Mouse (Mus musculus) hindbrain, embryonic 15.5 days (tissue): ENCODE results near the gene Btn2a2. TPM values are rescaled to one million over a fixed set of nuclear protein-coding genes. Genes with fewer than 3 reads are reported as not detected.

Experiments used
- ATAC-seq: fragments of 200-750 bp; cut with Nextera tagmentation; 2 replicates; pipeline ENCODE4 v1.8.0; 2017; ENCODE audit warnings: low read depth, moderate number of reproducible peaks, moderate TSS enrichment; ENCODE audit not compliant: low FRiP score
- H3K27ac ChIP-seq: fragments of 300-500 bp; sonication (generic); replicated peaks from 2 replicates; pipeline ENCODE4 v1.5.1; 2015; ENCODE audit warnings: mild to moderate bottlenecking, inconsistent platforms
- H3K27me3 ChIP-seq: fragments of 300-500 bp; sonication (generic); 2 replicates; pipeline ENCODE4 v1.6.1; 2015; ENCODE audit warnings: control low read depth, inconsistent platforms
- H3K36me3 ChIP-seq: fragments of 300-500 bp; sonication (generic); 2 replicates; pipeline ENCODE4 v1.6.1; 2015; ENCODE audit warnings: control low read depth, inconsistent platforms
- H3K4me1 ChIP-seq: fragments of 300-500 bp; sonication (generic); replicated peaks from 2 replicates; pipeline ENCODE4 v1.6.1; 2015; ENCODE audit warnings: control low read depth, inconsistent platforms
- H3K4me2 ChIP-seq: fragments of 300-500 bp; sonication (generic); 2 replicates; pipeline ENCODE4 v1.6.1; 2015; ENCODE audit warnings: moderate library complexity, mild to moderate bottlenecking, inconsistent platforms
- H3K4me3 ChIP-seq: fragments of 300-500 bp; sonication (generic); 2 replicates; pipeline ENCODE4 v1.5.1; 2015; ENCODE audit warnings: mild to moderate bottlenecking, inconsistent platforms
- H3K9ac ChIP-seq: fragments of 300-500 bp; sonication (generic); 2 replicates; pipeline ENCODE4 v1.6.1; 2015; ENCODE audit warnings: inconsistent platforms
- H3K9me3 ChIP-seq: fragments of 300-500 bp; sonication (generic); 2 replicates; pipeline ENCODE4 v1.6.1; 2016; ENCODE audit warnings: control low read depth, inconsistent platforms
- WGBS: fragments of 180-500 bp; shearing (Covaris S2); methylation state at CpG from one replicate; pipeline ENCODE4 v1.1.7; 2015; 5-methylcytosine and 5-hydroxymethylcytosine counted together
- microRNA-seq: library from miRNA; unstranded; fragments of <30 nt; microRNA quantifications from one replicate; pipeline ENCODE4, GENCODE M21; 2016
- polyA plus RNA-seq: library from polyadenylated mRNA; unstranded; fragments of >200 nt; fragmentation: Nextera tagmentation; extraction: Ambion mirVana; gene quantifications from 2 replicates; pipeline ENCODE4 v1.2.1, GENCODE M21; 2015

The Btn2a2 gene
- polyA plus RNA-seq, 1 experiment from 2014 or later = 0.06 TPM

DNA sequence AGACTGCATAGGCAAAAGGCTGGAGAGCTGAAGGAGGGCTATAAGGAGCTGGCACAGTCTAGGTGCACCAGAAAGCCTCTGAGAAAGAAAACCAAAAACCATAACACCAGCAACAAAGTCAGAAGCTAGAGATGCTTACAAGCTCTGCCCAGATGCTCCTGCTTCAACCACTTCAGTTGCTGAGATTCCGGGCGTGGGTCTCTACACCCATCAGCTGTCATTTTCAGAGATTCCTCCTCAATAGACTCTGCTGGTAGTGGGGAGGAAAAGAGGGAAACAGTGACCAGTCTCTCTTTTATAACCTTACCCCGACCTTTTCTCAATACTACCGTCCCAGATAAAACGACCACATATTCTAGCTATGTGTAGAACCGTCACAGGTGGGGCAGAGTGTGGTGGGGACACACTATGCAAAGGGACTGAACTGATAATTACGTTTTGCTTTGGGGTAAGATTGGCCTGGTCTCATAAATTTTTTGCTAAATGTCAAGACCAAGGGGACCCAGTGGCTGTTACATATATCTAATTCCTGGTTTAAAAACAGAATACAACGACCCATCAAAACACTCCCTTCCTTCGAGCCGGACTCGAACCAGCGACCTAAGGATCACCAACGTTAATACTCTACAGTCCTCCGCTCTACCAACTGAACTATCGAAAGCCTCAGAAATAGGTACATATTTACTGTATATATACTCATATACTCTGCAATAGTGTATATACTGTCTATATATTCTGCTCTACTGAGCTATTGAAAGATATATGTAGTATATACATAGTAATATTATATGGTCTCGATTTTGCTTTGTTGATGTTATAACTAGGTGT is 60.3 kb downstream of the Btn2a2 start:
- H3K4me1 ChIP-seq = peaks cover 32% of the 10 kb centered on the region
- H3K9ac ChIP-seq = no peak overlapping the region
- WGBS = 57% methylated on average over 16 of the region's 16 CpGs
- no peaks in the 10 kb centered on the region for H3K36me3 ChIP-seq
- no peak overlapping the region for H3K4me3 ChIP-seq
- no peak overlapping the region for H3K4me2 ChIP-seq
- no peaks in the 10 kb centered on the region for H3K9me3 ChIP-seq
- H3K27me3 ChIP-seq = no peaks in the 10 kb centered on the region
- H3K27ac ChIP-seq = no peak overlapping the region
- no peak for ATAC-seq

Small RNA genes lying within 50 kb of the gene (microRNA-seq; reads per million reads assigned to microRNA genes)
- gene Gm44297 (not detected), gene n-TStga1 (not detected)

Other genes starting within 250 kb of the Btn2a2 start
- not detected in 2 replicates for gene Vmn1r223, start 241.7 kb downstream of the Btn2a2 start, polyA plus RNA-seq
- gene Zfp322a, start 119.6 kb downstream of the Btn2a2 start, polyA plus RNA-seq = 42.8 and 46.5 TPM in 2 replicates
- gene Abt1, start 65.0 kb downstream of the Btn2a2 start, polyA plus RNA-seq = 8.8 and 9.1 TPM in 2 replicates
- 0.17 TPM in 1 of 2 replicates, not detected in the other for gene Btn1a1, start 23.0 kb downstream of the Btn2a2 start, polyA plus RNA-seq
- gene Hist1h4h, start 42.2 kb upstream of the Btn2a2 start, polyA plus RNA-seq = 1.7 and 2.7 TPM in 2 replicates
- gene Hist1h2af, start 45.0 kb upstream of the Btn2a2 start, polyA plus RNA-seq = 0.82 and 2.1 TPM in 2 replicates
- 0.85 and 1.2 TPM in 2 replicates for gene Hist1h3g, start 46.6 kb upstream of the Btn2a2 start, polyA plus RNA-seq
- 0.17 and 0.19 TPM in 2 replicates for gene Hist1h2bh, start 54.5 kb upstream of the Btn2a2 start, polyA plus RNA-seq
- gene Hist1h3f, start 55.2 kb upstream of the Btn2a2 start, polyA plus RNA-seq = 0.21 and 0.62 TPM in 2 replicates
- not detected in 2 replicates for gene Hist1h4f, start 62.8 kb upstream of the Btn2a2 start, polyA plus RNA-seq
- gene Hist1h1d, start 64.4 kb upstream of the Btn2a2 start, polyA plus RNA-seq = 0.10 and 0.12 TPM in 2 replicates
- gene Hist1h3e, start 73.5 kb upstream of the Btn2a2 start, polyA plus RNA-seq = 1.5 and 2.0 TPM in 2 replicates
- 15.9 and 27.4 TPM in 2 replicates for gene Hist1h2ae, start 82.4 kb upstream of the Btn2a2 start, polyA plus RNA-seq
- 2.5 and 3.1 TPM in 2 replicates for gene Hist1h2bg, start 82.5 kb upstream of the Btn2a2 start, polyA plus RNA-seq
- gene Hist1h2bf, start 85.3 kb upstream of the Btn2a2 start, polyA plus RNA-seq = 0.76 and 2.0 TPM in 2 replicates
- gene Hist1h2ad, start 85.5 kb upstream of the Btn2a2 start, polyA plus RNA-seq = not detected in 2 replicates
- 1.2 and 2.0 TPM in 2 replicates for gene Hist1h3d, start 86.9 kb upstream of the Btn2a2 start, polyA plus RNA-seq
- gene Hist1h4d, start 92.7 kb upstream of the Btn2a2 start, polyA plus RNA-seq = 35.1 and 51.2 TPM in 2 replicates
- gene Hist1h2be, start 132.3 kb upstream of the Btn2a2 start, polyA plus RNA-seq = 1.5 and 1.7 TPM in 2 replicates
- gene Hist1h1e, start 133.7 kb upstream of the Btn2a2 start, polyA plus RNA-seq = 4.8 and 8.8 TPM in 2 replicates
- 0.34 and 0.38 TPM in 2 replicates for gene Hist1h2ac, start 195.1 kb upstream of the Btn2a2 start, polyA plus RNA-seq
- gene Hist1h2bc, start 195.3 kb upstream of the Btn2a2 start, polyA plus RNA-seq = 19.3 and 25.4 TPM in 2 replicates
- gene Hist1h1t, start 207.0 kb upstream of the Btn2a2 start, polyA plus RNA-seq = not detected in 2 replicates
- gene Hist1h4c, start 209.6 kb upstream of the Btn2a2 start, polyA plus RNA-seq = 2.3 and 2.7 TPM in 2 replicates
- gene Hfe, start 222.0 kb upstream of the Btn2a2 start, polyA plus RNA-seq = 4.5 and 5.1 TPM in 2 replicates
- gene Hist1h1c, start 250.0 kb upstream of the Btn2a2 start, polyA plus RNA-seq = 7.7 and 10.4 TPM in 2 replicates